11 mouse cellular contexts compared by ENCODE assay signal in genomic region chr4:150402608-150402985, GRCm38 (mm10).
DNase-seq lines count a peak whose midpoint lies in the region; ATAC-seq and TF ChIP-seq lines count a peak whose summit lies in the region.
"Had no signal": no experiment of that assay in that cellular context is flagged by ENCODE, and none has a peak within 500 bp of the region (broad histone marks: within the 10 kb centered on the region; RNA-seq: fewer than 3 reads in every experiment).

No protein-coding gene starts in this region.

- no peak; the same call in 1 of the 2 replicates for ATAC-seq in neural tube, embryonic 13.5 days (ENCODE audit: low read depth)
- no peak for ATAC-seq in intestine, embryonic 14.5 days (replicated peaks; ENCODE audit: low FRiP score, low TSS enrichment, low read depth)
- ATAC-seq in stomach, embryonic 16.5 days (ENCODE audit: insufficient read depth, low FRiP score), result no peak

- TF ChIP-seq CTCF in lung, adult 2 months (IDR thresholded peaks at IDR 0.05; ENCODE audit: insufficient read depth, low read length), result no peak
- TF ChIP-seq CTCF in left cerebral cortex, adult 2 months (IDR thresholded peaks at IDR 0.05), result no peak

- H3K9ac ChIP-seq in neural tube, embryonic 13.5 days, result no peak overlapping the region
- H3K9ac ChIP-seq in intestine, embryonic 14.5 days (ENCODE audit: low read length), result no peak overlapping the region
- no peak overlapping the region for H3K9ac ChIP-seq in stomach, embryonic 16.5 days (ENCODE audit: low read length)
- H3K9ac ChIP-seq: neural tube, embryonic 12.5 days had no signal

- no peak overlapping the region for H3K4me3 ChIP-seq in heart, embryonic 10.5 days
- H3K4me3 ChIP-seq in neural tube, embryonic 13.5 days, result no peak overlapping the region
- H3K4me3 ChIP-seq in intestine, embryonic 14.5 days (ENCODE audit: low read depth, low read length), result no peak overlapping the region
- H3K4me3 ChIP-seq in stomach, embryonic 16.5 days (replicated peaks; ENCODE audit: low read length), result no peak overlapping the region
- no peak overlapping the region for H3K4me3 ChIP-seq in lung, adult 2 months (replicated peaks; ENCODE audit: extremely low read depth, low read depth, low read length)
- H3K4me3 ChIP-seq in left cerebral cortex, adult 2 months, result no peak overlapping the region
- H3K4me3 ChIP-seq: erythroblast, embryonic 14.5 days; neural tube, embryonic 12.5 days had no signal

- no peak overlapping the region for H3K4me2 ChIP-seq in neural tube, embryonic 13.5 days
- no peak overlapping the region; the same call in 1 of the 2 replicates for H3K4me2 ChIP-seq in intestine, embryonic 14.5 days (ENCODE audit: low read length)
- no peak overlapping the region for H3K4me2 ChIP-seq in stomach, embryonic 16.5 days (ENCODE audit: low read depth, low read length)
- H3K4me2 ChIP-seq: neural tube, embryonic 12.5 days had no signal

- TF ChIP-seq POLR2A in lung, adult 2 months (IDR thresholded peaks at IDR 0.05; ENCODE audit: borderline replicate concordance, extremely low read depth, low read depth, low read length), result no peak

- peaks cover 3% of the 10 kb centered on the region for H3K36me3 ChIP-seq in heart, embryonic 10.5 days
- H3K36me3 ChIP-seq in neural tube, embryonic 13.5 days, result peaks cover 13% of the 10 kb centered on the region; the same call in 1 of the 2 replicates
- H3K36me3 ChIP-seq in intestine, embryonic 14.5 days (ENCODE audit: control insufficient read depth, insufficient read depth, low read length), result peaks cover 13% of the 10 kb centered on the region
- no peaks in the 10 kb centered on the region for H3K36me3 ChIP-seq in stomach, embryonic 16.5 days (ENCODE audit: control insufficient read depth, insufficient read depth, low read length)

- 40% methylated on average over 4 of the region's 4 CpGs for WGBS in heart, embryonic 10.5 days
- whole genome bisulfite sequencing in neural tube, embryonic 13.5 days, result 58% methylated on average over 4 of the region's 4 CpGs
- WGBS in intestine, embryonic 14.5 days, result 62% methylated on average over 4 of the region's 4 CpGs
- 60% methylated on average over 4 of the region's 4 CpGs for WGBS in stomach, embryonic 16.5 days
- 67% methylated on average over 4 of the region's 4 CpGs for WGBS in lung, adult 2 months

- no peak for DNase-seq in heart, embryonic 10.5 days (ENCODE audit: low spot score)
- DNase-seq in heart, postnatal 14 days, result no peak
- no peak for DNase-seq in neural tube, embryonic 10.5 days (ENCODE audit: extremely low spot score, low spot score)
- DNase-seq in intestine, embryonic 14.5 days (ENCODE audit: low spot score), result no peak
- no peak for DNase-seq in lung, adult 2 months
- no peak for DNase-seq in left cerebral cortex, adult 2 months (ENCODE audit: extremely low spot score in 1 of 2, low spot score in 2 of 2)
- DNase-seq: spleen, adult 18-20 months had no signal

- H3K4me1 ChIP-seq in heart, embryonic 10.5 days, result peaks cover 91% of the 10 kb centered on the region
- peaks cover 91% of the 10 kb centered on the region for H3K4me1 ChIP-seq in neural tube, embryonic 13.5 days (replicated peaks)
- H3K4me1 ChIP-seq in intestine, embryonic 14.5 days (replicated peaks; ENCODE audit: control insufficient read depth, insufficient read depth, low read length), result peaks cover 53% of the 10 kb centered on the region
- peaks cover 59% of the 10 kb centered on the region for H3K4me1 ChIP-seq in stomach, embryonic 16.5 days (ENCODE audit: control insufficient read depth, insufficient read depth, low read length)
- peaks cover 42% of the 10 kb centered on the region for H3K4me1 ChIP-seq in lung, adult 2 months (ENCODE audit: control insufficient read depth, insufficient read depth, low read length)

- intact Hi-C loops in heart, postnatal 14 days (cut with DNase I), result loop anchor here (5.0 kb wide), 1 partner anchor 40 kb away; no protein-coding TSS in a partner anchor
- intact Hi-C loops in left cerebral cortex, adult 2 months (cut with DNase I), result no loop called here

- no peaks in the 10 kb centered on the region for H3K27me3 ChIP-seq in heart, embryonic 10.5 days (ENCODE audit: insufficient read depth, poor library complexity, severe bottlenecking)
- H3K27me3 ChIP-seq in neural tube, embryonic 13.5 days, result no peaks in the 10 kb centered on the region
- no peaks in the 10 kb centered on the region for H3K27me3 ChIP-seq in intestine, embryonic 14.5 days (replicated peaks; ENCODE audit: control insufficient read depth, insufficient read depth, low read length)
- no peaks in the 10 kb centered on the region for H3K27me3 ChIP-seq in stomach, embryonic 16.5 days (ENCODE audit: control insufficient read depth, insufficient read depth, low read length)
- H3K27me3 ChIP-seq: neural tube, embryonic 12.5 days had no signal

- no peaks in the 10 kb centered on the region for H3K9me3 ChIP-seq in heart, embryonic 10.5 days
- no peaks in the 10 kb centered on the region for H3K9me3 ChIP-seq in neural tube, embryonic 13.5 days
- H3K9me3 ChIP-seq in intestine, embryonic 14.5 days (ENCODE audit: control insufficient read depth, low read length), result no peaks in the 10 kb centered on the region
- no peaks in the 10 kb centered on the region for H3K9me3 ChIP-seq in stomach, embryonic 16.5 days (replicated peaks; ENCODE audit: control insufficient read depth, low read length)
- H3K9me3 ChIP-seq: neural tube, embryonic 12.5 days had no signal

- H3K27ac ChIP-seq in heart, embryonic 10.5 days, result peak overlapping the region; percentile 42; the same call in 1 of the 2 replicates
- peak overlapping the region; percentile 57; the same call in 1 of the 2 replicates for H3K27ac ChIP-seq in neural tube, embryonic 13.5 days (replicated peaks)
- H3K27ac ChIP-seq in intestine, embryonic 14.5 days (ENCODE audit: low read depth), result 0 out of 2 replicates have a peak overlapping the region, but pooled peaks have one; percentile 24
- H3K27ac ChIP-seq in stomach, embryonic 16.5 days (ENCODE audit: low read length), result peak overlapping the region; percentile 54; the same call in 1 of the 2 replicates
- no peak overlapping the region; the same call in 1 of the 2 replicates for H3K27ac ChIP-seq in left cerebral cortex, adult 2 months
- H3K27ac ChIP-seq: neural tube, embryonic 12.5 days had no signal
